Mouse (Mus musculus) C2C12 (cell line): Measurements from ENCODE around the gene Gm20604.

Experiments used
- CTCF ChIP-seq: IDR thresholded peaks from one replicate; pipeline ENCODE4 v1.5.1; 2011; ENCODE audit not compliant: control insufficient read depth, insufficient read depth, insufficient read length
- FOSL1 ChIP-seq: IDR thresholded peaks from one replicate; pipeline ENCODE4 v1.8.0; 2011; ENCODE audit warnings: mild to moderate bottlenecking, low read length; ENCODE audit not compliant: poor library complexity, insufficient read depth, severe bottlenecking
- MAX ChIP-seq: IDR thresholded peaks from one replicate; pipeline ENCODE4 v1.6.1; 2011; ENCODE audit warnings: mild to moderate bottlenecking, control low read depth
- MYOD1 ChIP-seq: IDR thresholded peaks from one replicate; pipeline ENCODE4 v1.6.1; 2011; ENCODE audit warnings: low read depth; ENCODE audit not compliant: control insufficient read depth, insufficient read length
- USF1 ChIP-seq: IDR thresholded peaks from one replicate; pipeline ENCODE4 v1.6.1; 2011; ENCODE audit warnings: low read depth, mild to moderate bottlenecking, control low read depth, moderate library complexity

DNA sequence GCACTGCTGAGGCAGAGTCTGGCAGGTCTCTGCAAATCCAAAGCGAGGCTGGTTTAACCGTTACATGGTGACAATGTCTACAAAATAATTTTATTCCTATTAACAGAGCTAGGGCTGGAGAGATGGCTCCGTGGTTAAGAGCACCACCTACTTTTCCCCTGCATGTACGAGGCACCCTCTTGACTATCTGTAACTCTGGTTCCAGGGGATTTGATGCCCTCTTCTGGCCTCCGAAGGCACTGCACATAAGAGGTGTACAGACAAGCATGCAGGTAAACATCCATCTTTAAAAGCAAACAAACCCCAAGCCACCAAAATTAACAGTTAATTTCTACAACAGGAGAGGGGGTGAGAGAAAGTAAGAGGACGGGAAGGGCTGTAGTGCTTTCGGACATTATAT is 2.2 kb downstream of the Gm20604 start:
- TF ChIP-seq CTCF (no peak), MYOD1 (no peak), USF1 (no peak), MAX (no peak), FOSL1 (no peak)
